Mouse (Mus musculus) gonadal fat pad, adult 2 months (tissue): ENCODE data around the gene Tbc1d8b. TPM values are rescaled to one million over a fixed set of nuclear protein-coding genes. Genes with fewer than 3 reads are reported as not detected.

Experiments used
- DNase-seq: peaks from one replicate; pipeline ENCODE4 v3.0.0-alpha.2; 2012; ENCODE audit warnings: low read depth
- polyA plus RNA-seq: library from polyadenylated mRNA; depleted of rRNA; stranded (reverse); fragments of >200 nt; gene quantifications from 2 replicates; pipeline ENCODE4 v1.2.3, GENCODE M21; 2012; rRNA removed

Tbc1d8b gene
- polyA plus RNA-seq, 1 experiment = 4.3 TPM

- DNase-seq = no peak
These were observed 94.6 kb downstream of the Tbc1d8b start for GRCm38 (mm10) chrX:139779401-139779800.

DNA sequence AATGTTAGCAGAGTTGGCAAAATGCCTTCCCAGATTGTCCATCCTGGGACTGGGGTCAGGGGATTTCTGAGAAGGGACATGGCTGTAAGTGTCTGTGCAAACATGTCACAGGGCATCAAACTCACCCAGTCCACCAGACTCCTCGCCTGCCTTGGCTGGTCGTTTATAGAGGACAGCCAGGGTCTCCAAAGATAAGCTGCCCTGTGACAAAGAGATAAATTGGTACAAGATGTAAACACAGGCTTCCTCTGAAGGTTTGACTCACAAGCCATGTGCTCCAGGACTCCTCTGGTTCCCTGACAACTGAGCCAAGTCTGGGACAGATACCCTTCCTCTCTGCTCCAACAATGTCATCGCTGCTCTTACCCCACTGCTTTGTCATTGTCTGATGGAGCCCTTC is 96.2 kb downstream of the Tbc1d8b start:
- DNase-seq = no peak

DNA sequence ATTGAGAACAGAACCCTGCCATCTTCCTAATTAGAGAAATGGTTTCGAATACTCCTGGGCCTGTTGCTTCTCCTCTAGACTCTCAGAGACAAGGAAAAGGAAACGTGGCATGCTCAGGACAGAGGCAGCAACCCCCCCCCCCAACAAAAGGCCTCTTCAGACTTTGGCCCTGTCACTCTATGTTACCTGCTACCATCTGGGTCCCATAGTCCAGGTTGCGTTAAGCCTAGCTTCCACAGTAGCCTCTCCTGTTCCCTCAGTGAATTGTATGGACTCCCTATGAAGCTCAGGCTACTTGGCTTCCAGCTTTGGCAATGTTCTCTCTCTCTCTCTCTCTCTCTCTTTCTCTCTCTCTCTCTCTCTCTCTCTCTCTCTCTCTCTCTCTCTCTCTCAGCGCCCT is 96.8 kb downstream of the Tbc1d8b start:
- no peak for DNase-seq

GRCm38 (mm10) chrX:139782278-139783044 is 97.7 kb downstream of the Tbc1d8b start, which contains the start of gene Ripply1:
Gene Ripply1, minus strand, starts transcription at chrX:139782353.
- DNase-seq = no peak

DNA sequence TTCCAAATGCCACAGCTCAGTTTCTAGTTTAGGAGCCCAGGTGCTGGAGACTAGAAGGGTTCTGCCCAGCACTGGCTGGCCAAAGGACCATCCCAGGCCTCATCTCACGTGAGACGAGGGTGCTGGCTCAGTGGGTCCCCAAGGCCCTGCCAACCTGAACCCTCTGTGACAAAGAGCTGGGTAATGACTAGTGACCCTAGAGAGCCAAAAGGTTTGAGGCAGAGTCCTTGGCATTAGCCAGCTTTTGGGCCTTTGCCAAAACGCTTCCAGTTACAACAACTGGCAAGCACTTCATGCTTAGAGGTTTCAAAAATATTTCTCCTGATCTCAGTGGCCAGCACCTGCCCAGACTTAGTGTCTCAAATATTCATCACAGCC is 98.2 kb downstream of the Tbc1d8b start:
- no peak for DNase-seq

GRCm38 (mm10) chrX:139785764-139786163 is 101.0 kb downstream of the Tbc1d8b start:
- no peak for DNase-seq

DNA sequence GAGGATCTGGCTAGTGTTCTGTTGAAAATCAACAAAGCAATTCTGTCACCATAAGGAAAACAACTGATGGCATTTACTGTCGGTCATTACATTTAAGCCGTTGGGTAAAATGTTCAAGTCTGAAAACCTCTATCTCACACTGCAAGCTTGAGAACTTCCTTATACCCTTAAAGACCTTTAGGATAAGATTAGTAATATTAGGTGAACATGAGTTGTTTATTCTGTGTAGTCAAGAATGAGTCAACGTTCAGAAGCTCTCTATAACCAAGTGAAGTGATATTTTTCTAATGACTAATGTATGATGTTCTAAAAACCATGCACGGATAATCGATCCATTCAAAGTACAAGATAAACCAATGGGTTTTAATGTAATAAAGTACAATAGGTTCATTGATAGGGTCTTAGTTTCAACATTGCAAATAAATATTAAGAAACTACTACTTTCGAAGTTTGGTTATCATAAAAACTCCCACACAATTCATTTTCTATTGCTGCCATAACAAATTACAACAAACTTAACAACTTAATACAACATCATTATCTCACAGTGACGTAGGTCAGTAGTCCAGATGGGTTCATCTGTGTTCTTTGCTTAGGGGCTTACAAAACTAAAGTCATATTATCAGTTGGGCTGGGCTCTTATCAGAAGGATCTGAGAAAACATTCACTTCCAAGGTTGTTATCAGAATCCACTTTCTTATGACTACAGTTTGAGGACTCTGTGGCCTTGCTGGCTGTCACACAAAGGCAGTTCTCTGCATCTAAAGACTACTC is 109.5 kb downstream of the Tbc1d8b start:
- DNase-seq = no peak

- DNase-seq = no peak
These were observed 111.2 kb downstream of the Tbc1d8b start for GRCm38 (mm10) chrX:139796037-139796436.

- DNase-seq = no peak
These were observed 113.1 kb downstream of the Tbc1d8b start for GRCm38 (mm10) chrX:139797875-139798274.

DNA sequence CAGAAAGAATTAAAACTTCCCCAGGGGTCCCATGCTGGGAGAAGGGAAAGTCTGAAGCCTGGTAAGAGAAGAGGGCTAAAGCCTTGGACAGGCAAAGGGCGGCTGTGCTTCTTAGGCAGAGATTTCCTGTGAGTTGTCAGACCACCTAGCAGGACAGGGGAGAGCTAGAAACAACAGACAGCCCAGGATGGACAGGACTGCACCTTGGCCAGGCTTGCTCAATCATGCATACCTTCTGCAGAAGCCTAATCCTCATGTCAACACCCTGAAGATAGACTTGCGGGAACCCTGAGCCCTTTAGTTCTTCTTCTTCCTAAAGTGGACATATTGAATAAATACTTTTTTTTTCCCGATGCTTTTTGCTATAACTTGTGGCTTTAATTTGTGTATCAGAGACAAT is 115.2 kb downstream of the Tbc1d8b start:
- no peak for DNase-seq

- DNase-seq = no peak
These were observed 115.6 kb downstream of the Tbc1d8b start, which contains the start of gene Cldn2 for GRCm38 (mm10) chrX:139800406-139800878. Gene Cldn2, plus strand, starts transcription at chrX:139800828.

Other genes with a start within 250 kb of the Tbc1d8b start
- gene D330045A20Rik, start 204.6 kb upstream of the Tbc1d8b start, polyA plus RNA-seq = 1.1 and 1.5 TPM in 2 replicates
- 34.3 and 46.6 TPM in 2 replicates for gene Rnf128, start 121.7 kb upstream of the Tbc1d8b start, polyA plus RNA-seq
- gene Gm15013, start 29.5 kb downstream of the Tbc1d8b start, polyA plus RNA-seq = 0.24 and 0.35 TPM in 2 replicates
- 0.43 and 0.99 TPM in 2 replicates for gene Ripply1, start 97.4 kb downstream of the Tbc1d8b start, polyA plus RNA-seq
- gene Cldn2, start 115.8 kb downstream of the Tbc1d8b start, polyA plus RNA-seq = 152 and 222 TPM in 2 replicates
- gene Morc4, start 186.7 kb downstream of the Tbc1d8b start, polyA plus RNA-seq = 17.8 and 21.5 TPM in 2 replicates